Mouse (Mus musculus) heart, adult 2 months (tissue): Measurements from ENCODE around the gene Rph3a.

Experiments used
- CTCF ChIP-seq: fragments of 200-600 bp; IDR thresholded peaks from 2 replicates; pipeline ENCODE4 v1.8.1; 2022; ENCODE audit warnings: antibody characterized with exemption, mild to moderate bottlenecking, moderate library complexity
- EP300 ChIP-seq: fragments of 200-500 bp; IDR thresholded peaks from 2 replicates; pipeline ENCODE4 v1.6.1; 2011; ENCODE audit warnings: low read depth, low read length, control low read depth; ENCODE audit not compliant: insufficient read depth
- POLR2A ChIP-seq: fragments of 200-500 bp; IDR thresholded peaks from 2 replicates; pipeline ENCODE4 v1.6.1; 2011; ENCODE audit warnings: mild to moderate bottlenecking, low read depth, low read length, control low read depth; ENCODE audit not compliant: insufficient read depth

GRCm38 (mm10) chr5:121058261-121058660 lies 48.4 kb upstream of the Rph3a start:
- TF ChIP-seq POLR2A (no peak), EP300 (no peak), CTCF (no peak)
